In genomic region chr2:153483118-153483983, GRCm38 (mm10) we compare ENCODE assay signal across 8 mouse cellular contexts. TPM values are rescaled to one million over a fixed set of nuclear protein-coding genes. Genes with fewer than 3 reads are reported as not detected.
DNase-seq lines count a peak whose midpoint lies in the region; ATAC-seq and TF ChIP-seq lines count a peak whose summit lies in the region.

No protein-coding gene starts in this region.

- peaks cover 36% of the 10 kb centered on the region for H3K4me1 ChIP-seq in heart, embryonic 15.5 days (replicated peaks)
- H3K4me1 ChIP-seq in lung, postnatal 0 days (ENCODE audit: insufficient read depth, low read depth, low read length): peaks cover 5% of the 10 kb centered on the region

- peak overlapping the region; percentile 25; the same call in 1 of the 2 replicates for H3K9ac ChIP-seq in heart, embryonic 15.5 days
- H3K9ac ChIP-seq in lung, postnatal 0 days (replicated peaks; ENCODE audit: low read depth): no peak overlapping the region

- ATAC-seq in heart, embryonic 15.5 days (replicated peaks; ENCODE audit: insufficient number of reproducible peaks, insufficient read depth, low FRiP score, low read depth): peak; percentile 53
- no peak for ATAC-seq in lung, postnatal 0 days

- DNase-seq in B cell, adult 2 months: peak; percentile 54 to 55
- peak; percentile 87 for DNase-seq in Muller cell, postnatal 12 days (ENCODE audit: inconsistent ontology term)
- peak; percentile 55 for DNase-seq in embryo, embryonic 10 days (ENCODE audit: low spot score)
- peak; percentile 84 for DNase-seq in kidney, postnatal 14 days
- peak; percentile 32 for DNase-seq in lung, postnatal 0 days (ENCODE audit: low spot score)
- peak; percentile 93 for DNase-seq in retina, postnatal 1 day
- no peak for DNase-seq in urinary bladder, adult 2 months (ENCODE audit: low spot score)

- H3K27me3 ChIP-seq in heart, embryonic 15.5 days: no peaks in the 10 kb centered on the region
- no peaks in the 10 kb centered on the region for H3K27me3 ChIP-seq in lung, postnatal 0 days (replicated peaks; ENCODE audit: insufficient read depth, low read length)

- no peak for TF ChIP-seq CTCF in lung, postnatal 0 days (IDR thresholded peaks at IDR 0.05)

- no peaks in the 10 kb centered on the region for H3K9me3 ChIP-seq in heart, embryonic 15.5 days (replicated peaks)
- no peaks in the 10 kb centered on the region for H3K9me3 ChIP-seq in lung, postnatal 0 days (ENCODE audit: low read length)

- TF ChIP-seq EP300 in lung, postnatal 0 days (IDR thresholded peaks at IDR 0.05): no peak

- H3K4me2 ChIP-seq in heart, embryonic 15.5 days: peak overlapping the region; percentile 42
- no peak overlapping the region for H3K4me2 ChIP-seq in lung, postnatal 0 days (replicated peaks; ENCODE audit: low read depth, low read length)

- H3K27ac ChIP-seq in heart, embryonic 15.5 days: peak overlapping the region; percentile 14; the same call in 1 of the 2 replicates
- no peak overlapping the region for H3K27ac ChIP-seq in lung, postnatal 0 days (ENCODE audit: low read length)

- no peak overlapping the region for H3K4me3 ChIP-seq in heart, embryonic 15.5 days
- H3K4me3 ChIP-seq in lung, postnatal 0 days (ENCODE audit: low read depth, low read length): no peak overlapping the region

- WGBS in heart, embryonic 15.5 days: 13% methylated on average over 19 of the region's 20 CpGs
- WGBS in lung, postnatal 0 days: 14% methylated on average over 20 of the region's 20 CpGs

- H3K36me3 ChIP-seq in heart, embryonic 15.5 days: no peaks in the 10 kb centered on the region
- H3K36me3 ChIP-seq in lung, postnatal 0 days (ENCODE audit: insufficient read depth, low read length): no peaks in the 10 kb centered on the region

RNA-seq across cellular contexts. Expression of gene 4930404H24Rik, which starts 9.2 kb away (rescaled TPM):
- polyA plus RNA-seq in heart, embryonic 15.5 days (2015; fragmentation: Nextera tagmentation; extraction: Ambion mirVana): not detected in 2 replicates
- polyA plus RNA-seq in lung, postnatal 0 days (2015; fragmentation: Nextera tagmentation; extraction: Ambion mirVana): not detected in 2 replicates
- polyA plus RNA-seq in urinary bladder, adult 2 months (2012; rRNA removed): not detected in 2 replicates

RNA-seq across cellular contexts. Expression of gene Nol4l, which starts 46.4 kb away (rescaled TPM):
- polyA plus RNA-seq in heart, embryonic 15.5 days (2015; fragmentation: Nextera tagmentation; extraction: Ambion mirVana): 6.9 and 10.9 TPM in 2 replicates
- 8.3 and 9.9 TPM in 2 replicates for polyA plus RNA-seq in lung, postnatal 0 days (2015; fragmentation: Nextera tagmentation; extraction: Ambion mirVana)
- polyA plus RNA-seq in urinary bladder, adult 2 months (2012; rRNA removed): 11.7 and 15.8 TPM in 2 replicates
